Mouse (Mus musculus): ENCODE measurements around the gene Tlr13.

- TF ChIP-seq CTCF (IDR thresholded peaks at IDR 0.05; ENCODE audit: low read depth) (no peak), EP300 (IDR thresholded peaks at IDR 0.05; ENCODE audit: low read depth) (no peak)
These were observed 42.7 kb downstream of the Tlr13 start for GRCm38 (mm10) chrX:106185706-106186105.
